Mouse (Mus musculus): ENCODE results near the gene Anks1. TPM values are rescaled to one million over a fixed set of nuclear protein-coding genes. Genes with fewer than 3 reads are reported as not detected.
"Not testable (repeated sequence)": the region's sequence is repeated elsewhere in the genome, so short reads cannot be mapped to it uniquely, and the experiment has no call there.

Gene Anks1
- polyA plus RNA-seq, 1 experiment from 2014 or later: 50.4 TPM

DNA sequence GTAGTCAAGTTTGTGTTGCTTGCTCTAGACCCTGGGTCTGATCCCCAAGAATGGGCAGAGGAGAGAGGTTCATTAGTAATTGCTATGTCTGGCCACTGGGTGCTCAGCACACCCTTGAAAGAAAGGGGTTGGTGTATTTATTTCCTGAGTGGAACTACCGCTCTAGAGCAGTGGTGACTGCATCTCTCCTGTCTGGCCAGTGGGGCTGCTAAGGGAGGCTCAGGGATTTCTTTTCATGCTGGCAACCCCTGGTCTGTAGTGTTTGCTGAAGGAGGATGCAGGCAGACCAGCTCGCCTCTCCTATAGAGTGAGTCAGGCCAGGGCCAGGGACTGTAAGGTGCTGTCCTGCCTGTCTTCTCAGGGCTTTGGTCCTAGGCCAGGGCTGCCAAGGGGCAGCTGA, 38.0 kb downstream of the Anks1 start:
- 79% methylated on average over 2 of the region's 2 CpGs for WGBS
- Histone ChIP-seq H3K27me3 (replicated peaks) (no peaks in the 10 kb centered on the region), H3K9ac (replicated peaks) (no peak overlapping the region), H3K9me3 (replicated peaks) (no peaks in the 10 kb centered on the region), H3K4me3 (replicated peaks) (no peak overlapping the region), H3K27ac (replicated peaks) (peak overlapping the region; percentile 41; the same call in 1 of the 2 replicates), H3K4me2 (no peak overlapping the region), H3K4me1 (peaks cover 25% of the 10 kb centered on the region), H3K36me3 (no peaks in the 10 kb centered on the region)
- ATAC-seq (ENCODE audit: low FRiP score): no peak

DNA sequence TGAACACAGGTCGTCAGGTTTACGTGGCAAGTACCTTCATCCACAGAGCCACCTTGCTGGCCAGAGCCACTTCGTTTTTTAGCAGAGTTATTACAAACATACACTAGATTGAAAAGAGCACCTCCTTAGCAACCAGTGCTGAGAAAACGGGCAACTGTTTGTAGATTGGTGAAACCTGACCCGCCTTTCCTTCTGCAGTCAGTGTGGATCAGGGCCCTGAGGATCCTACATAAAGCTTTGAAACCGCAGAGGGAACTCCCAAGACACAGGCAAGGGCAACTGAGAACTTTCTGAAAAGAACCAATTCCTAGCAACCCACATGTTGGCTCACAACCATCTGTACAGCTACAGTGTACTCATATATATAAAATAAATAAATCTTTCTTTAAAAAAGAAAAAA, 44.0 kb downstream of the Anks1 start:
- Histone ChIP-seq H3K4me2 (no peak overlapping the region), H3K27me3 (replicated peaks) (no peaks in the 10 kb centered on the region), H3K9ac (replicated peaks) (no peak overlapping the region), H3K4me3 (replicated peaks) (no peak overlapping the region), H3K36me3 (no peaks in the 10 kb centered on the region), H3K4me1 (peaks cover 5% of the 10 kb centered on the region; the same call in 1 of the 2 replicates), H3K9me3 (replicated peaks) (no peaks in the 10 kb centered on the region), H3K27ac (replicated peaks) (no peak overlapping the region)
- 81% methylated on average over 6 of the region's 6 CpGs for WGBS
- no peak for ATAC-seq (ENCODE audit: low FRiP score)

DNA sequence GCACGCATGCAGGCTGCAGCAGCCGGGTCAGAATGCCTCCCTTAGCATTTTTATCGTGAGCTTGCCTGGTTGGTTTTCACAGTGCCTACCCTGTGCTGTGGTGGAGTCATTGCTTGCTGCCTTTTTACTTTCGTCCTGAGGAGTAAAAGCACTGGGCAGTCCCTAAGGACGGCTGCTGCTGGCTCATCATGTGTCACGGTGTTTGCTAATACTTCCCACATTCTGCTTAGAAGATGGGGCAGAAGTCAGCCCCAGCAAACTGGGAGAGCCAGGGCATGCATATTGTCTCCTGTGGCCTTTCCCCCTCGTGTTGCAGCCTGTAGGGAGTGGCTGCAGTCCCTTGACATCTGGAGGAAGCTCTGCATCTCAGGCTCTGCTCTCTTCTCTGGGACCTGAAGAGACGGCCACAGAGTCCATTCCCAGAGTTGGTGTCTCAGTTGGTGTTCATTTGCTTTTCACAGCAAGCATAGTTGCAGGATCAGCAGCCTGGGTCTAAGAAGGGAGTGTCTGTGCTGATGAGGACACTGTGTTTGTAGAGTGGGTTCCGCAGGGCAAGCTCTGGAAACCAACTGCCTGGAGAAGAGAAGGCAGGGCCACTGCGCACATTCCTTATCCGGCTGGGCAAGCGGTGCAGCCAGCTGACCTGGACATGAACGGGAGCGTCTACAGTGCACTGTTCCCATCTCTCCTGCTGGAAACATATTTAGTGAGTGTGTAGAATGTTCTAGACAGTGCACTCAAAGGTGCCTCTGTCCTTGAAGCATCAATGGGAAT, 45.7 kb downstream of the Anks1 start:
- no peaks in the 10 kb centered on the region for H3K27me3 ChIP-seq (replicated peaks)
- no peak for ATAC-seq (ENCODE audit: low FRiP score)
- no peaks in the 10 kb centered on the region for H3K36me3 ChIP-seq
- WGBS: 72% methylated on average over 14 of the region's 14 CpGs
- no peaks in the 10 kb centered on the region for H3K9me3 ChIP-seq (replicated peaks)
- no peak overlapping the region for H3K9ac ChIP-seq (replicated peaks)
- no peak overlapping the region for H3K4me3 ChIP-seq (replicated peaks)
- H3K4me1 ChIP-seq: peaks cover 5% of the 10 kb centered on the region
- H3K4me2 ChIP-seq: no peak overlapping the region
- H3K27ac ChIP-seq (replicated peaks): no peak overlapping the region; the same call in 1 of the 2 replicates

DNA sequence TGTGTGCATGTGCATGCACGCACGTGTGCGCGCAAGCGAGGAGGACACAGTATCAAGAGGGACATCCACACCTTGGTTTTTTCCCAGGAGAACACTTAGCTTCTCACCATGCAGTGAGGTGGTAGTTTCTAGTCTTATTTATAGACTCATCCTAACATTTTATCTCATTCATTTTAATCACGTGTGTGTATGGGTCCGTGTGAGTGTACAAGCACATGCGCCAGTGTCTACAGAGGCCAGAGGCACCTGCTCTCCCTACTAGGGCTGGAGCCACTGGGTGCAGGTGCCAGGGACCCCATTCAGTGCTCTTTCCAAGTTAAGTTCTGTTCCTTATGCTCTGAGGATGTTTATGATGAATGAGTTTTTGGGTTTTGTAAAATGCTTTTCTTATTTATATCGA, 48.5 kb downstream of the Anks1 start:
- H3K9ac ChIP-seq (replicated peaks): no peak overlapping the region
- H3K27ac ChIP-seq (replicated peaks): no peak overlapping the region
- WGBS: 80% methylated on average over 9 of the region's 9 CpGs
- peaks cover 10% of the 10 kb centered on the region for H3K4me1 ChIP-seq
- H3K27me3 ChIP-seq (replicated peaks): no peaks in the 10 kb centered on the region
- no peak for ATAC-seq (ENCODE audit: low FRiP score)
- H3K4me3 ChIP-seq (replicated peaks): no peak overlapping the region
- no peaks in the 10 kb centered on the region for H3K36me3 ChIP-seq
- no peaks in the 10 kb centered on the region for H3K9me3 ChIP-seq (replicated peaks)
- no peak overlapping the region for H3K4me2 ChIP-seq

DNA sequence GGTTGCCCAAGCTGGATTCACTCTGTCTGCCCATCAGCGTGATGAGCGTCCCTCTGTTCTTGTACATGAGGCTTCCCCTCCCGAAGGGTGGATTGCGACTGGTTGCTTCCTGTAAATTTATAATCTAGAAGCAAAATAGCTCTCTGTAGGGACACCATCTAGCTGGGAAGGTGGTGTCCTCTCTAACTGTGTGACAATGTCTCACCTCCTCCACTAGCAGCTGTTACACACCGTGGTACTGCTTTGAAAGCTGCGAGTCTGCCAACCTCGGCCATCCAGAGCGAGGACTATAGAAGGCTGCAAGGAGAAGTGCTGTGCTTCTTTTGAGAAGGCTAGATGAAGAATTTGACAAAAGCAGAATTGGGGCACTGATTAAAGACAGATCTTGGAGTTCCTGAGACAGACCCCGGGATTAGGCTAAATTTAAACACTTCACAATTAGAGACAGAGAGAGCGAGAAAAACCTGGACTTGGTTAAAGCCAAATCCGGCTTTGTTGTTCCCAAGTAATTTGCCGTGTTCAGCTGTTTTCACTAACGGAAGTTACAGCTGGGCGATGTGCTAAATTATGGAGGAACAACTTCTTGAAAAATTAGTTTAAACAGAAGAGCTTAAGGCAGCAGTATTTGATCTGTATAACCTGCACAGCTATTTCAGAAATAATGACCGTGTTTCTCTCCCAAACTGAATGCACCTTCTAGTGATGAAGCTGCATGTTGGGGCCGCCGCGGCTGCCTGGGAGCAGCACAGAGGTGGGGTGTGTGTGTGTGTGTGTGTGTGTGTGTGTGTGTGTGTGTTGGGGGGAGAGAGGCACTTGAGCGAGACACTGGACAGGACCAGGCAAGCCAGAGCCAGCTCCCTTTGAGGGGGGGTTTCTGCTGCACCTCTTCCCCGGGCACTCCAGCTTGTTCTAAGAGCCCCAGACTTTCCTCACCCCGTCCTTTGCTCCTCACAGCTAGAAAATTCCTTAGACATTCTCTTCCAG, 51.3 kb downstream of the Anks1 start:
- 85% methylated on average over 21 of the region's 21 CpGs for WGBS
- no peak overlapping the region for H3K9ac ChIP-seq (replicated peaks)
- H3K27ac ChIP-seq (replicated peaks): no peak overlapping the region
- H3K27me3 ChIP-seq (replicated peaks): no peaks in the 10 kb centered on the region
- no peak overlapping the region for H3K4me3 ChIP-seq (replicated peaks)
- H3K4me1 ChIP-seq: peaks cover 5% of the 10 kb centered on the region; the same call in 1 of the 2 replicates
- H3K4me2 ChIP-seq: no peak overlapping the region
- ATAC-seq (ENCODE audit: low FRiP score): no peak
- H3K9me3 ChIP-seq (replicated peaks): no peaks in the 10 kb centered on the region
- no peaks in the 10 kb centered on the region for H3K36me3 ChIP-seq

DNA sequence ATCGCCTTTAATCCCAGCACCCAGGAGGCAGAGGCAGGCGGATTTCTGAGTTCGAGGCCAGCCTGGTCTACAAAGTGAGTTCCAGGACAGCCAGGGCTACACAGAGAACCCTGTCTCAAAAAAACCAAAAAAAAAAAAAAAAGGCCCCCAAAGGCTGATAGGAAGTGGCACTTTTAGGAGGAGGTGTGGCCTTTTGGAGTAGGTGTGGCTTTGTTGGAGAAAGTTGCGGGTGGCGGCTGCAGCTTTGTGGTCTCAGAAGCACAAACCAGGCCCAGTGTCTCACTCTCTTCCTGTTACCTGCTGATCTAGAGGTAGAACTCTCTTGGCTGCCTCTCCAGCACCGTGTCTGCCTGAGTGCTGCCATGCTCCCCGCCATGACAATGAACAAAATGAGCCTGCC, 54.0 kb downstream of the Anks1 start:
- H3K9ac ChIP-seq (replicated peaks); ATAC-seq (ENCODE audit: low FRiP score); H3K4me1 ChIP-seq; H3K27me3 ChIP-seq (replicated peaks); H3K9me3 ChIP-seq (replicated peaks); H3K4me2 ChIP-seq; H3K36me3 ChIP-seq; H3K4me3 ChIP-seq (replicated peaks); H3K27ac ChIP-seq (replicated peaks): not testable (repeated sequence)
- 86% methylated on average over 7 of the region's 7 CpGs for WGBS

DNA sequence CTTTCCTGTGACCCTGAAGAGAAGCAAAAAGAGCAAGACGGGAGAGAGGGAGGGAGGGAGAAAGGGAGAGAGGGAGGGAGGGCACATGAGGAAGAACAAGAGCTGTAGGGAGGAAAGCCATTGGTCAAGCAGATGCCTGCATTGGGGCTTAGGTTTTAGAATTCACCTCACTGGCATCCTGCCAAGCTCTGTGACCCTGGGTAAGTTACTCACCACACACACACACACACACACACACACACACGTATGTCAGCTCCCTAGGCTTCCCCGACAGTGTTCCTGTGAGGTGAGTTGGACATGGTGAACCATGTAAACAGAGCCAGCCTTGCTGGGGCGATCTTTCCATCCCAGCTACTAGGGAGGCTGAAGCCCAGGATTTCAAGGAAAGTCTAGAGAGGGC, 55.5 kb downstream of the Anks1 start:
- no peaks in the 10 kb centered on the region for H3K9me3 ChIP-seq (replicated peaks)
- no peaks in the 10 kb centered on the region for H3K36me3 ChIP-seq
- no peak overlapping the region for H3K4me2 ChIP-seq
- no peak overlapping the region for H3K9ac ChIP-seq (replicated peaks)
- ATAC-seq (ENCODE audit: low FRiP score): no peak
- WGBS: 68% methylated on average over 4 of the region's 4 CpGs
- no peak overlapping the region for H3K27ac ChIP-seq (replicated peaks)
- H3K27me3 ChIP-seq (replicated peaks): no peaks in the 10 kb centered on the region
- no peak overlapping the region for H3K4me3 ChIP-seq (replicated peaks)
- H3K4me1 ChIP-seq: peaks cover 8% of the 10 kb centered on the region; the same call in 1 of the 2 replicates

DNA sequence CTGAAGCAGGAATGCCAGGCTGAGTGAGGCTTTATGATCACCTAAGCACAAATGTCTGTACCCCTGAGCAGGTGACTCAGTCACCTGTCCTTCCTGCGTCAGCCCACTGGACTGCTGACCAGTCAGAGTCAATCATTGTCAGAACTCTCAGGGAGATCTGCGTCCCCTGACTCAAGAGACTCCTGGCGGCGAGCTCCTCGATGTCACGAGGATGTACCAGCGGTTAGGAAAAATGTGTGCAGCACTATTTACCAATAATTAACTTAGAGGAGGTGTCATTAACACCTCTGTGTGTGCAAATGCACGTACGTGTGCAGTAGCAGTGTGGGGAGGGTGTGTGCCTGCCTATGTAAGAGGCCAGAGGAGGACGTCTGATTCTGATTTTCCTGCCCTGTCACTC, 56.2 kb downstream of the Anks1 start:
- H3K27ac ChIP-seq (replicated peaks): no peak overlapping the region
- 0 out of 2 replicates have a peak, but pooled peaks cover 4% of the 10 kb centered on the region for H3K4me1 ChIP-seq
- H3K36me3 ChIP-seq: no peaks in the 10 kb centered on the region
- H3K9me3 ChIP-seq (replicated peaks): no peaks in the 10 kb centered on the region
- 80% methylated on average over 10 of the region's 10 CpGs for WGBS
- no peak overlapping the region for H3K4me2 ChIP-seq
- H3K27me3 ChIP-seq (replicated peaks): no peaks in the 10 kb centered on the region
- H3K9ac ChIP-seq (replicated peaks): no peak overlapping the region
- no peak for ATAC-seq (ENCODE audit: low FRiP score)
- no peak overlapping the region for H3K4me3 ChIP-seq (replicated peaks)

DNA sequence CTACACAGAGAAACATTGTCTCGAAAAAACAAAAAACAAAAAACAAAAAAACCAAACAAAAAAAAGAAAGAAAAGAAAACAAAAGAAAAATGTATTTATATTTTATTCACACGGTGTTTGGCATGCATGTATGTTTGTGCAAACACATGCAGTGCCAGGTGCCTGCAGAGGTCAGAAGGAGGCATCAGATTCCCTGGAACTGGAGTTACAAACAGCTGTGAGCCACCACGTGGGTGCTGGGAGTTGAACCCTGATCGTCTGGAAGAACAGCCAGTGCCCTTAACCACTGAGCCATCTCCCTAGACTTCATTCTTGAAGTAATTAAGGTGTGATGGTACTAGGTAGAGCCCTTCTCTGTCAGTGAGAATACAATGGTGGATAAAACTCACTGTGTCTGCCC, 57.0 kb downstream of the Anks1 start:
- no peaks in the 10 kb centered on the region for H3K36me3 ChIP-seq
- H3K27ac ChIP-seq (replicated peaks): no peak overlapping the region
- ATAC-seq (ENCODE audit: low FRiP score): no peak
- 83% methylated on average over 4 of the region's 4 CpGs for WGBS
- no peak overlapping the region for H3K4me3 ChIP-seq (replicated peaks)
- H3K9me3 ChIP-seq (replicated peaks): no peaks in the 10 kb centered on the region
- 0 out of 2 replicates have a peak, but pooled peaks cover 4% of the 10 kb centered on the region for H3K4me1 ChIP-seq
- no peaks in the 10 kb centered on the region for H3K27me3 ChIP-seq (replicated peaks)
- H3K9ac ChIP-seq (replicated peaks): no peak overlapping the region
- no peak overlapping the region for H3K4me2 ChIP-seq

DNA sequence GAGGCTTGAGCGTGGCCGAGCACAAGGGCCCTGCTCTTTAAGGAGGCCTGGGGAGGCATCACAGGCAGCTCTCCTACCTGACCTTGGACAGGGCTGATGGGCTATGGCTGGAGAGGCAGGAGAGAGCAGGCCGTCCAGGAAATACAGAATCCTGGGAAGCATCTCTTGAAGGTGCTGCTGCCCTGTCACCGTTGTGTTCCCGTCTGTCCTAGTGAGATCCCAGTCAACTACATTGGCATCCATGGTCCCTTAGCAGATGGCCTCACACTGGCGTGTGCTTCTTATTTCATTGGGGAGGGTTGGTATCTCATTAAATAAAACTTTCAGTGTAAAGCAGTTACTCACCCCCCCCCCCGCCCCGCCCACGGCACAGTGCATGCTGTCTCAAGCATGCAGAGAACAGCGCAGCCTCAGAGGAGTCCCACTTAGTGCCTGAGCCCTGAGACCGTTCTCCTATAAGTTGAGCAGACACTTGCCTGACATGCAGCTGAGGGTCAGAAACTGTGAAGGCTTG, 57.5 kb downstream of the Anks1 start:
- H3K27ac ChIP-seq (replicated peaks): no peak overlapping the region
- no peak for ATAC-seq (ENCODE audit: low FRiP score)
- H3K9ac ChIP-seq (replicated peaks): no peak overlapping the region
- no peak overlapping the region for H3K4me2 ChIP-seq
- H3K36me3 ChIP-seq: no peaks in the 10 kb centered on the region
- H3K9me3 ChIP-seq (replicated peaks): no peaks in the 10 kb centered on the region
- 91% methylated on average over 11 of the region's 11 CpGs for WGBS
- no peak overlapping the region for H3K4me3 ChIP-seq (replicated peaks)
- H3K27me3 ChIP-seq (replicated peaks): no peaks in the 10 kb centered on the region
- H3K4me1 ChIP-seq: peaks cover 9% of the 10 kb centered on the region; the same call in 1 of the 2 replicates

DNA sequence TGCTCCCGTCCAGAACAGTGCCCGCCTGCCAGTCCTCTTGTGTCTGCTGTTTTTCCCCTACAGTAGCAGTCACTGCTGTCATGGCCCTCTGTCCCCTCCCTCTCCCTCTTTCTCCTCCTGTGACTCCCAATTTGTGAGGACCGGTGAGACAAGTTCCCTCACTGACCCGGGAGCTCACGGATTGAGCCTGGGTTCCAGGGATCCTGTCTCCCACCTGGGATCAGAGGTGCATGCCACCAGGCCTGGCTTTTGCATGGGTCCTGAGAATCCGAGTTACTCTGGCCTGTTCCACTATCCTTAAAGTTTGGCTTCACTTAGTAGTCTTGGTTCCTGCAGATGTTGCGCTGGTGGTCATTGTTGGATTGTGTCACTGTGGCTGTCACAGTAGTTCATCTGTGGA, 58.4 kb downstream of the Anks1 start:
- no peak for ATAC-seq (ENCODE audit: low FRiP score)

More for the DNA sequence above, 58.4 kb downstream of the Anks1 start:
- Histone ChIP-seq H3K4me2 (no peak overlapping the region), H3K9me3 (replicated peaks) (no peaks in the 10 kb centered on the region), H3K4me3 (replicated peaks) (no peak overlapping the region), H3K36me3 (no peaks in the 10 kb centered on the region), H3K27ac (replicated peaks) (no peak overlapping the region), H3K4me1 (peaks cover 9% of the 10 kb centered on the region; the same call in 1 of the 2 replicates), H3K9ac (replicated peaks) (no peak overlapping the region), H3K27me3 (replicated peaks) (no peaks in the 10 kb centered on the region)
- WGBS: 91% methylated on average over 7 of the region's 7 CpGs

Measured in neural tube, embryonic 15.5 days (tissue).